ENCODE assay signal across 14 mouse cellular contexts in genomic region chr19:44908836-44909460, GRCm38 (mm10). TPM values are rescaled to one million over a fixed set of nuclear protein-coding genes. Genes with fewer than 3 reads are reported as not detected.
DNase-seq lines count a peak whose midpoint lies in the region; ATAC-seq and TF ChIP-seq lines count a peak whose summit lies in the region.
"Had no signal": no experiment of that assay in that cellular context is flagged by ENCODE, and none has a peak within 500 bp of the region (broad histone marks: within the 10 kb centered on the region; RNA-seq: fewer than 3 reads in every experiment).

No protein-coding gene starts in this region.

- H3K36me3 ChIP-seq in heart, embryonic 13.5 days: no peaks in the 10 kb centered on the region
- H3K36me3 ChIP-seq in heart, adult 2 months (ENCODE audit: control insufficient read depth, insufficient read depth, low read length): no peaks in the 10 kb centered on the region
- no peaks in the 10 kb centered on the region for H3K36me3 ChIP-seq in midbrain, postnatal 0 days (ENCODE audit: insufficient read depth, low read length)
- no peaks in the 10 kb centered on the region for H3K36me3 ChIP-seq in midbrain, embryonic 15.5 days (replicated peaks)
- H3K36me3 ChIP-seq in embryonic facial prominence, embryonic 15.5 days: no peaks in the 10 kb centered on the region
- H3K36me3 ChIP-seq in stomach, embryonic 16.5 days (ENCODE audit: control insufficient read depth, insufficient read depth, low read length): no peaks in the 10 kb centered on the region
- H3K36me3 ChIP-seq in hindbrain, embryonic 14.5 days (replicated peaks; ENCODE audit: control insufficient read depth, insufficient read depth): no peaks in the 10 kb centered on the region
- H3K36me3 ChIP-seq: liver, embryonic 13.5 days had no signal

- WGBS in heart, embryonic 13.5 days: 60% methylated on average over 11 of the region's 11 CpGs
- WGBS in heart, adult 2 months: 45% methylated on average over 11 of the region's 11 CpGs
- 50% methylated on average over 11 of the region's 11 CpGs for WGBS in midbrain, postnatal 0 days
- WGBS in midbrain, embryonic 15.5 days: 50% methylated on average over 11 of the region's 11 CpGs
- WGBS in embryonic facial prominence, embryonic 15.5 days: 63% methylated on average over 11 of the region's 11 CpGs
- 66% methylated on average over 11 of the region's 11 CpGs for WGBS in stomach, embryonic 16.5 days
- WGBS in hindbrain, embryonic 14.5 days: 56% methylated on average over 11 of the region's 11 CpGs

- no peak for TF ChIP-seq POLR2A in heart, adult 2 months (IDR thresholded peaks at IDR 0.05; ENCODE audit: insufficient read depth, low read depth, low read length)

- no peak overlapping the region for H3K9ac ChIP-seq in heart, embryonic 13.5 days
- H3K9ac ChIP-seq in heart, adult 2 months (ENCODE audit: low read depth, low read length): no peak overlapping the region
- no peak overlapping the region for H3K9ac ChIP-seq in midbrain, postnatal 0 days (replicated peaks; ENCODE audit: low read length, poor library complexity, severe bottlenecking)
- H3K9ac ChIP-seq in midbrain, embryonic 15.5 days: no peak overlapping the region
- no peak overlapping the region for H3K9ac ChIP-seq in embryonic facial prominence, embryonic 15.5 days
- no peak overlapping the region for H3K9ac ChIP-seq in stomach, embryonic 16.5 days (ENCODE audit: low read length)
- no peak overlapping the region for H3K9ac ChIP-seq in hindbrain, embryonic 14.5 days
- H3K9ac ChIP-seq: liver, embryonic 13.5 days had no signal

- ATAC-seq in heart, embryonic 13.5 days (ENCODE audit: extremely low read depth, insufficient number of reproducible peaks, low FRiP score, low TSS enrichment): no peak
- no peak for ATAC-seq in midbrain, postnatal 0 days (ENCODE audit: low FRiP score)
- ATAC-seq in midbrain, embryonic 15.5 days (replicated peaks): no peak
- no peak for ATAC-seq in embryonic facial prominence, embryonic 15.5 days (ENCODE audit: insufficient number of reproducible peaks, low FRiP score, low TSS enrichment, low read depth)
- ATAC-seq in stomach, embryonic 16.5 days (ENCODE audit: insufficient read depth, low FRiP score): no peak
- no peak for ATAC-seq in hindbrain, embryonic 14.5 days (ENCODE audit: low FRiP score)

- no peak for TF ChIP-seq EP300 in heart, adult 2 months (IDR thresholded peaks at IDR 0.05; ENCODE audit: insufficient read depth, low read depth, low read length)

- no peak for DNase-seq in heart, adult 2 months
- DNase-seq in midbrain, postnatal 0 days (ENCODE audit: low spot score): peak; percentile 17
- DNase-seq in hindbrain, embryonic 14.5 days (ENCODE audit: low spot score): no peak
- DNase-seq in left cerebral cortex, adult 9 months (ENCODE audit: low spot score in 2 of 2): no peak
- DNase-seq: adrenal gland, postnatal 36 days; cerebellum, adult 11-12 months; kidney, postnatal 36 days; liver, embryonic 13.5 days; lung, postnatal 4 days; thymus, adult 18-20 months had no signal

- intact Hi-C loops in heart, adult 2 months (cut with DNase I): no loop called here

- H3K4me1 ChIP-seq in heart, embryonic 13.5 days: peaks cover 41% of the 10 kb centered on the region
- peaks cover 1% of the 10 kb centered on the region for H3K4me1 ChIP-seq in heart, adult 2 months (ENCODE audit: control insufficient read depth, insufficient read depth, low read length)
- H3K4me1 ChIP-seq in midbrain, postnatal 0 days (ENCODE audit: insufficient read depth, low read length): no peaks in the 10 kb centered on the region; the same call in 1 of the 2 replicates
- H3K4me1 ChIP-seq in midbrain, embryonic 15.5 days: peaks cover 8% of the 10 kb centered on the region; the same call in 1 of the 2 replicates
- peaks cover 8% of the 10 kb centered on the region for H3K4me1 ChIP-seq in embryonic facial prominence, embryonic 15.5 days
- peaks cover 20% of the 10 kb centered on the region for H3K4me1 ChIP-seq in stomach, embryonic 16.5 days (ENCODE audit: control insufficient read depth, insufficient read depth, low read length)
- peaks cover 10% of the 10 kb centered on the region; the same call in 1 of the 2 replicates for H3K4me1 ChIP-seq in hindbrain, embryonic 14.5 days (replicated peaks; ENCODE audit: control insufficient read depth, insufficient read depth, low read length)

- H3K27ac ChIP-seq in heart, embryonic 13.5 days (replicated peaks): peak overlapping the region; percentile 83
- no peak overlapping the region for H3K27ac ChIP-seq in heart, adult 2 months
- no peak overlapping the region for H3K27ac ChIP-seq in midbrain, postnatal 0 days (ENCODE audit: low read depth, low read length)
- H3K27ac ChIP-seq in midbrain, embryonic 15.5 days: no peak overlapping the region
- H3K27ac ChIP-seq in embryonic facial prominence, embryonic 15.5 days (replicated peaks): peak overlapping the region; percentile 44; the same call in 1 of the 2 replicates
- H3K27ac ChIP-seq in stomach, embryonic 16.5 days (ENCODE audit: low read length): peak overlapping the region; percentile 92
- no peak overlapping the region for H3K27ac ChIP-seq in hindbrain, embryonic 14.5 days
- H3K27ac ChIP-seq: liver, embryonic 13.5 days had no signal

- no peaks in the 10 kb centered on the region for H3K9me3 ChIP-seq in heart, embryonic 13.5 days
- no peaks in the 10 kb centered on the region for H3K9me3 ChIP-seq in midbrain, postnatal 0 days (ENCODE audit: low read length)
- H3K9me3 ChIP-seq in midbrain, embryonic 15.5 days: no peaks in the 10 kb centered on the region
- H3K9me3 ChIP-seq in embryonic facial prominence, embryonic 15.5 days (replicated peaks): no peaks in the 10 kb centered on the region
- H3K9me3 ChIP-seq in stomach, embryonic 16.5 days (replicated peaks; ENCODE audit: control insufficient read depth, low read length): no peaks in the 10 kb centered on the region
- H3K9me3 ChIP-seq in hindbrain, embryonic 14.5 days (ENCODE audit: control insufficient read depth, low read length): no peaks in the 10 kb centered on the region
- H3K9me3 ChIP-seq: liver, embryonic 13.5 days had no signal

- no peak overlapping the region for H3K4me3 ChIP-seq in heart, embryonic 13.5 days
- H3K4me3 ChIP-seq in heart, adult 2 months: no peak overlapping the region
- no peak overlapping the region for H3K4me3 ChIP-seq in midbrain, postnatal 0 days (ENCODE audit: low read depth, low read length)
- H3K4me3 ChIP-seq in midbrain, embryonic 15.5 days: no peak overlapping the region
- no peak overlapping the region for H3K4me3 ChIP-seq in embryonic facial prominence, embryonic 15.5 days (replicated peaks)
- no peak overlapping the region for H3K4me3 ChIP-seq in stomach, embryonic 16.5 days (replicated peaks; ENCODE audit: low read length)
- no peak overlapping the region for H3K4me3 ChIP-seq in hindbrain, embryonic 14.5 days (replicated peaks; ENCODE audit: low read length)
- H3K4me3 ChIP-seq: liver, embryonic 13.5 days had no signal

- no peak overlapping the region for H3K4me2 ChIP-seq in heart, embryonic 13.5 days
- no peak overlapping the region for H3K4me2 ChIP-seq in midbrain, postnatal 0 days (ENCODE audit: low read depth, low read length, poor library complexity, severe bottlenecking)
- H3K4me2 ChIP-seq in midbrain, embryonic 15.5 days: no peak overlapping the region
- H3K4me2 ChIP-seq in embryonic facial prominence, embryonic 15.5 days (replicated peaks): no peak overlapping the region
- 0 out of 2 replicates have a peak overlapping the region, but pooled peaks have one; percentile 12 for H3K4me2 ChIP-seq in stomach, embryonic 16.5 days (ENCODE audit: low read depth, low read length)
- no peak overlapping the region for H3K4me2 ChIP-seq in hindbrain, embryonic 14.5 days (replicated peaks)
- H3K4me2 ChIP-seq: liver, embryonic 13.5 days had no signal

- H3K79me2 ChIP-seq in heart, adult 2 months (replicated peaks; ENCODE audit: control insufficient read depth, insufficient read depth, low read length): no peaks in the 10 kb centered on the region

- no peaks in the 10 kb centered on the region for H3K27me3 ChIP-seq in heart, embryonic 13.5 days (replicated peaks)
- no peaks in the 10 kb centered on the region for H3K27me3 ChIP-seq in heart, adult 2 months (ENCODE audit: control insufficient read depth, insufficient read depth, low read length)
- H3K27me3 ChIP-seq in midbrain, postnatal 0 days (ENCODE audit: insufficient read depth, low read length): no peaks in the 10 kb centered on the region
- no peaks in the 10 kb centered on the region for H3K27me3 ChIP-seq in midbrain, embryonic 15.5 days (replicated peaks)
- H3K27me3 ChIP-seq in embryonic facial prominence, embryonic 15.5 days: no peaks in the 10 kb centered on the region
- no peaks in the 10 kb centered on the region for H3K27me3 ChIP-seq in stomach, embryonic 16.5 days (ENCODE audit: control insufficient read depth, insufficient read depth, low read length)
- H3K27me3 ChIP-seq in hindbrain, embryonic 14.5 days (ENCODE audit: control insufficient read depth, insufficient read depth, low read length): no peaks in the 10 kb centered on the region

- TF ChIP-seq CTCF in heart, adult 2 months (IDR thresholded peaks at IDR 0.05): no peak
- no peak for TF ChIP-seq CTCF in midbrain, postnatal 0 days (IDR thresholded peaks at IDR 0.05)

RNA-seq across cellular contexts. Expression of gene Slf2, which starts 22.0 kb away (rescaled TPM):
- 27.2 and 29.7 TPM in 2 replicates for polyA plus RNA-seq in heart, embryonic 13.5 days (2015; fragmentation: Nextera tagmentation; extraction: Ambion mirVana)
- total RNA-seq in heart, adult 2 months (2021): 10 to 100 TPM; 18.4 to 23.0 TPM
- polyA plus RNA-seq in heart, adult 2 months (2012; rRNA removed): 14.3 and 16.6 TPM in 2 replicates
- total RNA-seq in midbrain, postnatal 0 days (2014; rRNA removed): 26.8 and 43.3 TPM in 2 replicates
- polyA plus RNA-seq in midbrain, postnatal 0 days (2015; fragmentation: Nextera tagmentation; extraction: Ambion mirVana): 20.9 and 22.6 TPM in 2 replicates
- polyA plus RNA-seq in midbrain, embryonic 15.5 days (2015; fragmentation: Nextera tagmentation; extraction: Ambion mirVana): 27.8 and 33.0 TPM in 2 replicates
- polyA plus RNA-seq in embryonic facial prominence, embryonic 15.5 days (2015; fragmentation: Nextera tagmentation; extraction: Ambion mirVana): 27.1 and 32.3 TPM in 2 replicates
- polyA plus RNA-seq in stomach, embryonic 16.5 days (2015; fragmentation: Nextera tagmentation; extraction: Ambion mirVana): 31.3 and 31.4 TPM in 2 replicates
- 33.1 and 34.8 TPM in 2 replicates for polyA plus RNA-seq in hindbrain, embryonic 14.5 days (2014; fragmentation: Nextera tagmentation; extraction: Ambion mirVana)

Comparison
In these comparisons a context has a peak if more than half of its experiments do, and no peak if none do; other contexts are left out.
1. H3K27ac ChIP-seq: peak in heart, embryonic 13.5 days (single experiment), embryonic facial prominence, embryonic 15.5 days (single experiment) and stomach, embryonic 16.5 days (single experiment); none in heart, adult 2 months (single experiment), midbrain, postnatal 0 days (single experiment), midbrain, embryonic 15.5 days (single experiment) and hindbrain, embryonic 14.5 days (single experiment).